ENCODE assay signal across 10 mouse cellular contexts in genomic region chr12:12321111-12321510, GRCm38 (mm10). TPM values are rescaled to one million over a fixed set of nuclear protein-coding genes. Genes with fewer than 3 reads are reported as not detected.
"Had no signal": no experiment of that assay in that cellular context is flagged by ENCODE, and none has a peak within 500 bp of the region (broad histone marks: within the 10 kb centered on the region; RNA-seq: fewer than 3 reads in every experiment).

No protein-coding gene starts in this region.

- H3K27ac ChIP-seq: limb, embryonic 10.5 days; liver, embryonic 12.5 days; midbrain, embryonic 12.5 days; neural tube, embryonic 15.5 days; stomach, postnatal 0 days had no signal

- ATAC-seq: liver, embryonic 12.5 days had no signal

- H3K4me2 ChIP-seq: liver, embryonic 12.5 days; lung, embryonic 14.5 days; midbrain, embryonic 12.5 days; neural tube, embryonic 15.5 days had no signal

- H3K9ac ChIP-seq: liver, embryonic 12.5 days; lung, embryonic 14.5 days; midbrain, embryonic 12.5 days; neural tube, embryonic 15.5 days had no signal

- H3K27me3 ChIP-seq: liver, embryonic 12.5 days; midbrain, embryonic 12.5 days; neural tube, embryonic 15.5 days had no signal

- DNase-seq: kidney, postnatal 25 days; lung, embryonic 14.5 days; thymus, adult 18-20 months; thymus, postnatal 14 days had no signal

- H3K4me3 ChIP-seq: limb, embryonic 10.5 days; liver, embryonic 12.5 days; midbrain, embryonic 12.5 days; myocyte; neural tube, embryonic 15.5 days had no signal

- H3K36me3 ChIP-seq: limb, embryonic 10.5 days; liver, embryonic 12.5 days; midbrain, embryonic 12.5 days; neural tube, embryonic 15.5 days had no signal

- H3K9me3 ChIP-seq: limb, embryonic 10.5 days; liver, embryonic 12.5 days; midbrain, embryonic 12.5 days; neural tube, embryonic 15.5 days had no signal

RNA-seq across cellular contexts. Expression of gene Fam49a, which starts 59.2 kb away (rescaled TPM):
- polyA plus RNA-seq: myocyte had no signal
